23 mouse cellular contexts compared by ENCODE assay signal in the genomic region with DNA sequence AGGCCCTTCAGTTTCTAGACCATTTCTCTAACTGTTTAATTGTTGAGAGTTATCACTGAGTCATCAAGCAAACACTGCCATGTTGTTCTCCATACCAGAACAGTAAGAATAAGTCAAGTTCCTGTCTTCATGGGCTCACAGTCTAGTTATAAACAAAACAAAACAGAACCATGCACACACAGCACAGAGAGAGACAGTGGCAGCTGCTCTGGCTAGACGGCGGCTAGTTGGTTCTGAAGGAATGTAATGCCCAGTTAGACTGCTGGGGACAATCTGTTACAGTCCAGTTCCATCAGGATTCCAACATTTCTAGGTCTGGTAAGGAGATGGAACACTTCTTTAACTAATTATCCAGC. TPM values are rescaled to one million over a fixed set of nuclear protein-coding genes. Genes with fewer than 3 reads are reported as not detected.
A peak's percentile ranks its signal among the peaks of the same experiment; 100 is the strongest.
DNase-seq lines count a peak whose midpoint lies in the region; ATAC-seq and TF ChIP-seq lines count a peak whose summit lies in the region.
"Had no signal": no experiment of that assay in that cellular context is flagged by ENCODE, and none has a peak within 500 bp of the region (broad histone marks: within the 10 kb centered on the region; RNA-seq: fewer than 3 reads in every experiment).

No protein-coding gene starts in this region.

- no peak overlapping the region for H3K9ac ChIP-seq in liver, embryonic 15.5 days
- no peak overlapping the region for H3K9ac ChIP-seq in liver, embryonic 12.5 days
- no peak overlapping the region for H3K9ac ChIP-seq in hindbrain, embryonic 12.5 days
- H3K9ac ChIP-seq: kidney, embryonic 15.5 days; liver, embryonic 14.5 days had no signal

- intact Hi-C loops in gastrocnemius, adult 2 months (cut with DNase I) = loop anchor here (5.0 kb wide), 1 partner anchor 119 kb away; no protein-coding TSS in a partner anchor

- H3ac ChIP-seq in C2C12 (ENCODE audit: control insufficient read depth, insufficient read length, low read depth) = no peak overlapping the region

- H3K4me1 ChIP-seq in liver, embryonic 15.5 days (replicated peaks) = 0 out of 2 replicates have a peak, but pooled peaks cover 2% of the 10 kb centered on the region
- no peaks in the 10 kb centered on the region for H3K4me1 ChIP-seq in liver, embryonic 12.5 days
- no peaks in the 10 kb centered on the region for H3K4me1 ChIP-seq in hindbrain, embryonic 12.5 days

- no peak for DNase-seq in gastrocnemius, adult 2 months
- DNase-seq in gastrocnemius, adult 18-20 months (ENCODE audit: low spot score) = no peak
- DNase-seq in neural tube, embryonic 10.5 days (ENCODE audit: extremely low spot score, low spot score) = no peak
- DNase-seq: cerebellum, adult 9-10 months; heart, postnatal 10 days; kidney, postnatal 4 days; midbrain, embryonic 14.5 days; right cerebral cortex, postnatal 25 days; thymus, postnatal 14 days had no signal

- H3K36me3 ChIP-seq in liver, embryonic 15.5 days (replicated peaks) = peaks cover 19% of the 10 kb centered on the region
- H3K36me3 ChIP-seq in liver, embryonic 12.5 days = peaks cover 37% of the 10 kb centered on the region
- peaks cover 70% of the 10 kb centered on the region for H3K36me3 ChIP-seq in C2C12 (ENCODE audit: control insufficient read depth, insufficient read depth)
- H3K36me3 ChIP-seq in hindbrain, embryonic 12.5 days = peaks cover 17% of the 10 kb centered on the region

- H3K4me3 ChIP-seq in gastrocnemius, adult 2 months = no peak overlapping the region
- no peak overlapping the region for H3K4me3 ChIP-seq in liver, embryonic 15.5 days (replicated peaks)
- H3K4me3 ChIP-seq in liver, embryonic 12.5 days = no peak overlapping the region
- H3K4me3 ChIP-seq in C2C12 (ENCODE audit: insufficient read depth, poor library complexity, severe bottlenecking) = no peak overlapping the region
- no peak overlapping the region for H3K4me3 ChIP-seq in hindbrain, embryonic 12.5 days
- H3K4me3 ChIP-seq: erythroblast, embryonic 14.5 days; kidney, embryonic 15.5 days had no signal

- no peaks in the 10 kb centered on the region for H3K79me3 ChIP-seq in C2C12 (ENCODE audit: low read depth)

- TF ChIP-seq CTCF in gastrocnemius, adult 2 months (IDR thresholded peaks at IDR 0.05) = no peak
- no peak for TF ChIP-seq CTCF in C2C12 (IDR thresholded peaks at IDR 0.05; ENCODE audit: control insufficient read depth, insufficient read depth, insufficient read length)

- peak; percentile 12; the same call in 1 of the 2 replicates for ATAC-seq in liver, embryonic 15.5 days (ENCODE audit: insufficient read depth)
- ATAC-seq in liver, embryonic 12.5 days = no peak; the same call in 1 of the 2 replicates
- ATAC-seq in megakaryocyte, adult 5-6 weeks (ENCODE audit: poor library complexity, severe bottlenecking) = peak; percentile 53
- no peak for ATAC-seq in hindbrain, embryonic 12.5 days (ENCODE audit: low FRiP score)
- ATAC-seq: forebrain, embryonic 14.5 days; inflammation-experienced regulatory T-cells, adult 6 months had no signal

- H3K4me2 ChIP-seq in liver, embryonic 15.5 days = no peak overlapping the region
- no peak overlapping the region for H3K4me2 ChIP-seq in liver, embryonic 12.5 days
- no peak overlapping the region for H3K4me2 ChIP-seq in hindbrain, embryonic 12.5 days (replicated peaks)
- H3K4me2 ChIP-seq: heart, embryonic 11.5 days; kidney, embryonic 15.5 days had no signal

- peak overlapping the region; percentile 24; the same call in 1 of the 2 replicates for H3K27ac ChIP-seq in gastrocnemius, adult 2 months
- H3K27ac ChIP-seq in liver, embryonic 15.5 days (replicated peaks) = no peak overlapping the region
- no peak overlapping the region for H3K27ac ChIP-seq in liver, embryonic 12.5 days
- no peak overlapping the region for H3K27ac ChIP-seq in hindbrain, embryonic 12.5 days
- H3K27ac ChIP-seq: kidney, embryonic 15.5 days; liver, embryonic 14.5 days had no signal

- WGBS in liver, embryonic 15.5 days (ENCODE audit: insufficient replicate concordance) = 77% methylated on average over 2 of the region's 2 CpGs
- WGBS in liver, embryonic 12.5 days (ENCODE audit: insufficient replicate concordance) = 95% methylated on average over 2 of the region's 2 CpGs
- 80% methylated on average over 2 of the region's 2 CpGs for WGBS in hindbrain, embryonic 12.5 days

- no peaks in the 10 kb centered on the region for H3K27me3 ChIP-seq in liver, embryonic 15.5 days
- no peaks in the 10 kb centered on the region for H3K27me3 ChIP-seq in liver, embryonic 12.5 days (replicated peaks)
- no peaks in the 10 kb centered on the region for H3K27me3 ChIP-seq in C2C12 (ENCODE audit: control insufficient read depth, insufficient read depth, insufficient read length)
- H3K27me3 ChIP-seq in hindbrain, embryonic 12.5 days = no peaks in the 10 kb centered on the region
- H3K27me3 ChIP-seq: kidney, embryonic 15.5 days had no signal

- H3K79me2 ChIP-seq in C2C12 (ENCODE audit: control insufficient read depth, insufficient read depth) = peaks cover 26% of the 10 kb centered on the region

- H3K9me3 ChIP-seq in liver, embryonic 15.5 days (replicated peaks) = no peaks in the 10 kb centered on the region
- no peaks in the 10 kb centered on the region for H3K9me3 ChIP-seq in liver, embryonic 12.5 days (replicated peaks)
- no peaks in the 10 kb centered on the region for H3K9me3 ChIP-seq in hindbrain, embryonic 12.5 days (replicated peaks)
- H3K9me3 ChIP-seq: kidney, embryonic 15.5 days had no signal

TF ChIP-seq in C2C12, 6 proteins besides CTCF, POLR2A, EP300 and RAD21:
- TF ChIP-seq FOSL1 (IDR thresholded peaks at IDR 0.05; ENCODE audit: insufficient read depth, low read length, poor library complexity, severe bottlenecking) = no peak
- peak; percentile 70 for TF ChIP-seq MYOD1 (IDR thresholded peaks at IDR 0.05; ENCODE audit: control insufficient read depth, insufficient read length, low read depth)

RNA-seq across cellular contexts. Expression of a gene that starts 18.6 kb away (rescaled TPM):
- 10 to 100 TPM; 14.6 to 17.5 TPM for total RNA-seq in gastrocnemius, adult 2 months (2021)
- 10 to 100 TPM; 12.5 to 17.7 TPM for total RNA-seq in gastrocnemius, adult 18-20 months (2021)
- 3.1 and 3.8 TPM in 2 replicates for polyA plus RNA-seq in liver, embryonic 15.5 days (2015; fragmentation: Nextera tagmentation; extraction: Ambion mirVana)
- polyA plus RNA-seq in liver, embryonic 12.5 days (2016; fragmentation: Nextera tagmentation; extraction: Ambion mirVana) = 5.2 and 5.3 TPM in 2 replicates
- 10.1 TPM for polyA plus RNA-seq in C2C12 (2012; fragmentation: generic; extraction: Trizol)
- total RNA-seq in megakaryocyte, adult 5-6 weeks (2015) = 26.9 and 38.7 TPM in 2 replicates
- total RNA-seq in megakaryocyte, adult 5-6 weeks (2017) = 16.7 and 25.4 TPM in 2 replicates
- polyA plus RNA-seq in hindbrain, embryonic 12.5 days (2016; fragmentation: Nextera tagmentation; extraction: Ambion mirVana) = 7.4 and 8.1 TPM in 2 replicates

RNA-seq across cellular contexts. Expression of a gene that starts 53.8 kb away (rescaled TPM):
- total RNA-seq in gastrocnemius, adult 2 months (2021) = under 1 TPM in 1 of 2 experiments, not detected in 1; 0.42 TPM
- under 1 TPM in 1 of 2 experiments, not detected in 1; 0.50 TPM for total RNA-seq in gastrocnemius, adult 18-20 months (2021)
- polyA plus RNA-seq in liver, embryonic 15.5 days (2015; fragmentation: Nextera tagmentation; extraction: Ambion mirVana) = not detected in 2 replicates
- polyA plus RNA-seq in liver, embryonic 12.5 days (2016; fragmentation: Nextera tagmentation; extraction: Ambion mirVana) = not detected in 2 replicates
- not detected for polyA plus RNA-seq in C2C12 (2012; fragmentation: generic; extraction: Trizol)
- not detected in 2 replicates for total RNA-seq in megakaryocyte, adult 5-6 weeks (2015)
- not detected in 2 replicates for total RNA-seq in megakaryocyte, adult 5-6 weeks (2017)
- polyA plus RNA-seq in hindbrain, embryonic 12.5 days (2016; fragmentation: Nextera tagmentation; extraction: Ambion mirVana) = 11.2 and 19.4 TPM in 2 replicates
- total RNA-seq: common myeloid progenitor, adult 5-6 weeks; granulocyte monocyte progenitor cell, adult 5-6 weeks; left cerebral cortex, postnatal 25 days had no signal
- polyA plus RNA-seq: erythroblast, embryonic 14.5 days; heart, embryonic 11.5 days; liver, embryonic 14.5 days had no signal

Comparison
In these comparisons a context has a peak if more than half of its experiments do, and no peak if none do; other contexts are left out.
1. ATAC-seq: peak in liver, embryonic 15.5 days (single experiment) and megakaryocyte, adult 5-6 weeks (single experiment); none in liver, embryonic 12.5 days (single experiment) and hindbrain, embryonic 12.5 days (single experiment).
2. RNA of a gene that starts 53.8 kb away (polyA plus RNA-seq): 11.2 to 19.4 TPM in hindbrain, embryonic 12.5 days; not detected in liver, embryonic 15.5 days, not detected in liver, embryonic 12.5 days and not detected in C2C12 (single experiment); every median in the first group is over 10 times any median in the second.